ENCODE assay signal across 23 mouse cellular contexts in the genomic region with DNA sequence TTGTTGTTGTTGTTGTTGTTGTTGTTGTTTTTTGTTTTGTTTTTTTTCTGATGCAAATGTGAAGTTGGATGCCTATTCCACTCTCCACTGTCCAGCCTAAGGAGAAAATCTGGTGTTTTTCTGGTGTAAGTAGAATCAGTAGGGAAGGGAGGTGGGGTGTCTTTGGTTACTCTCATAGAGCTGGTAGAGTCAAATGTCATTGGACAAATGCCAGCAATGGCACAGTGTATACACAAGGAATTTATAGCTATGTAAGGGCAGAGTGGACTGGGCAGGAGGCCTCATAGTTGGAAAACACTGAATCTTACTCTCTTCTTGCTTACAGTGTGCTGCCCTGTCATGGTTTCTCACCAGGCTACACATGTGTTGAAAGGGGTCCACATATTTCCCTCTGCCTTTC.
"Had no signal": no experiment of that assay in that cellular context is flagged by ENCODE, and none has a peak within 500 bp of the region (broad histone marks: within the 10 kb centered on the region; RNA-seq: fewer than 3 reads in every experiment).

No protein-coding gene starts in this region.

- H3K27me3 ChIP-seq: intestine, embryonic 15.5 days; limb, embryonic 15.5 days; midbrain, embryonic 12.5 days; midbrain, embryonic 15.5 days; neural tube, embryonic 12.5 days; neural tube, embryonic 15.5 days had no signal

- ATAC-seq: intestine, embryonic 15.5 days; midbrain, embryonic 15.5 days had no signal

- H3K4me2 ChIP-seq: intestine, embryonic 15.5 days; limb, embryonic 15.5 days; liver, embryonic 11.5 days; midbrain, embryonic 12.5 days; midbrain, embryonic 15.5 days; neural tube, embryonic 12.5 days; neural tube, embryonic 15.5 days had no signal

- H3K4me3 ChIP-seq: intestine, embryonic 15.5 days; layer of hippocampus, adult 2 months; limb, embryonic 15.5 days; midbrain, embryonic 12.5 days; midbrain, embryonic 15.5 days; neural tube, embryonic 12.5 days; neural tube, embryonic 15.5 days had no signal

- DNase-seq: kidney, adult 11 months; kidney, adult 8-10 months; layer of hippocampus, adult 9-11 months; left cerebral cortex, postnatal 4 days; lung, adult 18-20 months; lung, postnatal 14 days; right cerebral cortex, adult 18-20 months; right cerebral cortex, postnatal 14 days; right cerebral cortex, postnatal 4 days; thymus, adult 2 months; thymus, postnatal 14 days; thymus, postnatal 4 days had no signal

- H3K4me1 ChIP-seq: intestine, embryonic 15.5 days; limb, embryonic 15.5 days; midbrain, embryonic 12.5 days; midbrain, embryonic 15.5 days; neural tube, embryonic 12.5 days; neural tube, embryonic 15.5 days had no signal

- H3K27ac ChIP-seq: intestine, embryonic 15.5 days; layer of hippocampus, adult 2 months; limb, embryonic 15.5 days; liver, embryonic 14.5 days; macrophage; midbrain, embryonic 12.5 days; midbrain, embryonic 15.5 days; neural tube, embryonic 12.5 days; neural tube, embryonic 15.5 days; stomach, postnatal 0 days had no signal

- H3K9ac ChIP-seq: intestine, embryonic 15.5 days; limb, embryonic 15.5 days; liver, embryonic 14.5 days; midbrain, embryonic 12.5 days; midbrain, embryonic 15.5 days; neural tube, embryonic 12.5 days; neural tube, embryonic 15.5 days had no signal

- H3K36me3 ChIP-seq: intestine, embryonic 15.5 days; limb, embryonic 15.5 days; midbrain, embryonic 12.5 days; midbrain, embryonic 15.5 days; neural tube, embryonic 12.5 days; neural tube, embryonic 15.5 days had no signal

- H3K9me3 ChIP-seq: intestine, embryonic 15.5 days; limb, embryonic 15.5 days; midbrain, embryonic 12.5 days; midbrain, embryonic 15.5 days; neural tube, embryonic 12.5 days; neural tube, embryonic 15.5 days had no signal
